Mouse (Mus musculus): ENCODE measurements around the gene Adarb2. TPM values are rescaled to one million over a fixed set of nuclear protein-coding genes. Genes with fewer than 3 reads are reported as not detected.
A peak's percentile ranks its signal among the peaks of the same experiment; 100 is the strongest.

Adarb2 gene
- total RNA-seq, 4 experiments from 2014 or later, result 0.15 TPM; not detected in 3

GRCm38 (mm10) chr13:8680470-8681129, 477.9 kb downstream of the Adarb2 start:
- no peak for DNase-seq

- DNase-seq, result no peak
Observed at GRCm38 (mm10) chr13:8691448-8691847, 488.8 kb downstream of the Adarb2 start.

- no peak for DNase-seq
Observed at GRCm38 (mm10) chr13:8692787-8693186, 490.1 kb downstream of the Adarb2 start.

- DNase-seq, result no peak
Observed at GRCm38 (mm10) chr13:8698451-8698850, 495.8 kb downstream of the Adarb2 start.

GRCm38 (mm10) chr13:8699831-8700230, 497.2 kb downstream of the Adarb2 start:
- no peak for DNase-seq

GRCm38 (mm10) chr13:8700981-8701380, 498.3 kb downstream of the Adarb2 start:
- DNase-seq, result no peak

- DNase-seq, result no peak
Observed at GRCm38 (mm10) chr13:8705296-8705695, 502.6 kb downstream of the Adarb2 start.

GRCm38 (mm10) chr13:8713377-8713776, 510.7 kb downstream of the Adarb2 start:
- DNase-seq, result no peak

- DNase-seq, result no peak
Observed at GRCm38 (mm10) chr13:8729972-8730645, 527.4 kb downstream of the Adarb2 start.

GRCm38 (mm10) chr13:8737139-8737865, 534.6 kb downstream of the Adarb2 start:
- no peak for DNase-seq

GRCm38 (mm10) chr13:8742792-8743191, 540.1 kb downstream of the Adarb2 start:
- DNase-seq, result no peak

GRCm38 (mm10) chr13:8744565-8744964, 541.9 kb downstream of the Adarb2 start:
- DNase-seq, result no peak

GRCm38 (mm10) chr13:8745596-8745995, 542.9 kb downstream of the Adarb2 start:
- no peak for DNase-seq

GRCm38 (mm10) chr13:8749451-8749850, 546.8 kb downstream of the Adarb2 start:
- no peak for DNase-seq

GRCm38 (mm10) chr13:8760940-8761339, 558.3 kb downstream of the Adarb2 start:
- no peak for DNase-seq

- DNase-seq, result no peak
Observed at GRCm38 (mm10) chr13:8769654-8770227, 567.1 kb downstream of the Adarb2 start.

- no peak for DNase-seq
Observed at GRCm38 (mm10) chr13:8770616-8771015, 568.0 kb downstream of the Adarb2 start.

GRCm38 (mm10) chr13:8780441-8780840, 577.8 kb downstream of the Adarb2 start:
- DNase-seq, result peak; percentile 15

GRCm38 (mm10) chr13:8782636-8783035, 580.0 kb downstream of the Adarb2 start:
- no peak for DNase-seq

GRCm38 (mm10) chr13:8783686-8784307, 581.1 kb downstream of the Adarb2 start:
- DNase-seq, result no peak

GRCm38 (mm10) chr13:8784308-8785061, 581.8 kb downstream of the Adarb2 start:
- DNase-seq, result no peak

- peak; percentile 5 for DNase-seq
Observed at GRCm38 (mm10) chr13:8785185-8785584, 582.5 kb downstream of the Adarb2 start.

Data from adrenal gland, adult 8-10 months (tissue).